Mouse (Mus musculus) heart, embryonic 14.5 days (tissue): ENCODE results near the gene Mast1. TPM values are rescaled to one million over a fixed set of nuclear protein-coding genes. Genes with fewer than 3 reads are reported as not detected.

Experiments used
- ATAC-seq: fragments of 200-750 bp; cut with Nextera tagmentation; 2 replicates; pipeline ENCODE4 v1.8.0; 2017; ENCODE audit warnings: low read depth, moderate TSS enrichment; ENCODE audit not compliant: insufficient number of reproducible peaks, insufficient read depth, low FRiP score
- H3K27ac ChIP-seq, 2 experiments: fragments of 200-500 bp in 1 of 2; fragments of 300-500 bp in 1 of 2; sonication (generic) in 1 of 2; replicated peaks in 1 of 2; 2 replicates each; pipeline ENCODE4 v1.5.1; 2012 to 2014; ENCODE audit warnings: low read depth in 2 of 2, low read length in 2 of 2, control low read depth in 1 of 2, mild to moderate bottlenecking in 1 of 2, mixed read lengths in 1 of 2; ENCODE audit not compliant: control insufficient read depth in 1 of 2, insufficient read depth in 1 of 2
- H3K27me3 ChIP-seq: fragments of 300-500 bp; sonication (generic); 2 replicates; pipeline ENCODE4 v1.6.1; 2014; ENCODE audit warnings: mild to moderate bottlenecking, low read length, control low read depth; ENCODE audit not compliant: control insufficient read depth, insufficient read depth
- H3K36me3 ChIP-seq: fragments of 300-500 bp; sonication (generic); 2 replicates; pipeline ENCODE4 v1.6.1; 2014; ENCODE audit warnings: mild to moderate bottlenecking, control low read depth, low read length, mixed read lengths; ENCODE audit not compliant: control insufficient read depth, insufficient read depth
- H3K4me1 ChIP-seq, 2 experiments: fragments of 200-500 bp in 1 of 2; fragments of 300-500 bp in 1 of 2; sonication (generic) in 1 of 2; 2 replicates each; pipeline ENCODE4 v1.6.1; 2012 to 2014; ENCODE audit warnings: low read length in 2 of 2, control low read depth in 1 of 2, mixed read lengths in 1 of 2; ENCODE audit not compliant: control insufficient read depth in 2 of 2, insufficient read depth in 2 of 2
- H3K4me2 ChIP-seq: fragments of 300-500 bp; sonication (generic); 2 replicates; pipeline ENCODE4 v1.6.1; 2014; ENCODE audit warnings: mild to moderate bottlenecking, low read length
- H3K4me3 ChIP-seq, 2 experiments: fragments of 200-500 bp in 1 of 2; fragments of 300-500 bp in 1 of 2; sonication (generic) in 1 of 2; 2 replicates each; pipeline ENCODE4 v1.5.1; 2012 to 2014; ENCODE audit warnings: low read length in 2 of 2, mild to moderate bottlenecking in 2 of 2, control low read depth in 1 of 2, low read depth in 1 of 2, moderate library complexity in 1 of 2; ENCODE audit not compliant: control insufficient read depth in 1 of 2, insufficient read depth in 1 of 2
- H3K9ac ChIP-seq: fragments of 300-500 bp; sonication (generic); 2 replicates; pipeline ENCODE4 v1.6.1; 2014; ENCODE audit warnings: mild to moderate bottlenecking, low read length
- H3K9me3 ChIP-seq: fragments of 300-500 bp; sonication (generic); 2 replicates; pipeline ENCODE4 v1.6.1; 2016; ENCODE audit warnings: low read length, control low read depth; ENCODE audit not compliant: control insufficient read depth
- WGBS: fragments of 180-500 bp; shearing (Covaris S2); extraction: QIAGEN DNeasy Blood & Tissue Kit; methylation state at CpG from one replicate; pipeline ENCODE4 v1.1.7; 2014; 5-methylcytosine and 5-hydroxymethylcytosine counted together
- polyA plus RNA-seq: library from polyadenylated mRNA; unstranded; fragments of >200 nt; fragmentation: Nextera tagmentation; extraction: Ambion mirVana; gene quantifications from 2 replicates; pipeline ENCODE4 v1.2.1, GENCODE M21; 2014

Mast1 gene
- polyA plus RNA-seq, 1 experiment from 2014 or later: 0.23 TPM

- no peaks in the 10 kb centered on the region for H3K9me3 ChIP-seq
- peaks cover 26 to 48% of the 10 kb centered on the region in 2 experiments for H3K4me1 ChIP-seq
- H3K9ac ChIP-seq: peak overlapping the region; percentile 83
- ATAC-seq: peak; percentile 81
- no peaks in the 10 kb centered on the region for H3K27me3 ChIP-seq
- WGBS: under 1% methylated on average over 56 of the region's 61 CpGs
- peak overlapping the region; percentile 63 to 89 for H3K27ac ChIP-seq
- H3K36me3 ChIP-seq: peaks cover 40% of the 10 kb centered on the region
- H3K4me3 ChIP-seq: peak overlapping the region; percentile 62 to 66
- peak overlapping the region; percentile 96 for H3K4me2 ChIP-seq
These were observed 39.0 kb upstream of the Mast1 start for GRCm38 (mm10) chr8:84976031-84976762.

DNA sequence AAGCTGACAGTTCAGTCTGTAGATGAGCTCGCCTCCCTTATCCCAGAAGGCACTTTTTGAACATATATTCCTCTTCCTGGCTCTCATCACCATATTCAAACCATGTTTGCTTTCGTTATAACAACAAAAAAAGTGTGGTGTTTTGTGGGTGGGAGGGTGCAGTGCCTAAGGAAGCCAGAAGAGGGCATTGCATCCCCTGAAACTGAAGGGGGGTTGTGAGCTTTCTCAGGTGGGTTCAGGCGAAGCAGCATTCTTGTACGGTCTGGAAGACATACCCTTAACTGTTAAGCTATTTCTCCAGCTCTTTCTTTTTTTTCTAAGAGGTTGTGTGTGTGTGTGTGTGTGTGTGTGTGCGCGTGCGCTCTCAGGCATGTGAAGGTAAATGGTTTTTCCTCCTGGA lies 38.3 kb upstream of the Mast1 start:
- H3K27me3 ChIP-seq: no peaks in the 10 kb centered on the region
- H3K4me2 ChIP-seq: peak overlapping the region; percentile 96
- peak overlapping the region; percentile 83; the same call in 1 of the 2 replicates for H3K9ac ChIP-seq
- H3K27ac ChIP-seq: peak overlapping the region; percentile 6 to 89; a peak in 3 of 4 replicates
- WGBS: 43% methylated on average over 7 of the region's 7 CpGs
- H3K4me3 ChIP-seq: peak overlapping the region in 1 of 2 experiments; percentile 62; a peak in 1 of 4 replicates
- no peak for ATAC-seq
- H3K4me1 ChIP-seq: peaks cover 27 to 48% of the 10 kb centered on the region in 2 experiments
- peaks cover 47% of the 10 kb centered on the region for H3K36me3 ChIP-seq
- no peaks in the 10 kb centered on the region for H3K9me3 ChIP-seq

- Histone ChIP-seq H3K27ac (no peak overlapping the region), H3K4me2 (no peak overlapping the region), H3K9ac (no peak overlapping the region; the same call in 1 of the 2 replicates), H3K36me3 (peaks cover 47% of the 10 kb centered on the region), H3K4me3 (no peak overlapping the region), H3K4me1 (peaks cover 25 to 44% of the 10 kb centered on the region in 2 experiments), H3K27me3 (no peaks in the 10 kb centered on the region), H3K9me3 (no peaks in the 10 kb centered on the region)
- WGBS: 79% methylated on average over 8 of the region's 8 CpGs
- ATAC-seq: no peak
These were observed 37.5 kb upstream of the Mast1 start for GRCm38 (mm10) chr8:84974543-84975142.

GRCm38 (mm10) chr8:84973803-84974542 lies 36.8 kb upstream of the Mast1 start:
- Histone ChIP-seq H3K4me2 (no peak overlapping the region), H3K4me1 (peaks cover 22 to 39% of the 10 kb centered on the region in 2 experiments), H3K36me3 (peaks cover 47% of the 10 kb centered on the region), H3K27me3 (no peaks in the 10 kb centered on the region), H3K4me3 (no peak overlapping the region), H3K27ac (no peak overlapping the region), H3K9ac (no peak overlapping the region), H3K9me3 (no peaks in the 10 kb centered on the region)
- 65% methylated on average over 4 of the region's 4 CpGs for WGBS
- ATAC-seq: no peak

- H3K27ac ChIP-seq: no peak overlapping the region
- H3K4me1 ChIP-seq: peaks cover 19 to 44% of the 10 kb centered on the region in 2 experiments
- no peak overlapping the region for H3K4me3 ChIP-seq
These were observed 35.9 kb upstream of the Mast1 start for GRCm38 (mm10) chr8:84973079-84973478.

GRCm38 (mm10) chr8:84970913-84971312 lies 33.8 kb upstream of the Mast1 start:
- H3K27ac ChIP-seq: no peak overlapping the region
- 33% methylated on average over 5 of the region's 5 CpGs for WGBS
- no peak for ATAC-seq
- peak overlapping the region; percentile 57 to 70 for H3K4me3 ChIP-seq
- H3K9ac ChIP-seq: peak overlapping the region; percentile 83
- no peaks in the 10 kb centered on the region for H3K27me3 ChIP-seq
- no peaks in the 10 kb centered on the region for H3K9me3 ChIP-seq
- H3K4me2 ChIP-seq: peak overlapping the region; percentile 82
- H3K36me3 ChIP-seq: peaks cover 47% of the 10 kb centered on the region
- H3K4me1 ChIP-seq: peaks cover 13 to 38% of the 10 kb centered on the region in 2 experiments

More at GRCm38 (mm10) chr8:84973079-84973478, 35.9 kb upstream of the Mast1 start:
- Histone ChIP-seq H3K9ac (no peak overlapping the region), H3K4me2 (no peak overlapping the region), H3K27me3 (no peaks in the 10 kb centered on the region), H3K36me3 (peaks cover 47% of the 10 kb centered on the region), H3K9me3 (no peaks in the 10 kb centered on the region)
- WGBS: 95% methylated on average over 1 of the region's 1 CpGs
- ATAC-seq: no peak

- Histone ChIP-seq H3K36me3 (peaks cover 47% of the 10 kb centered on the region), H3K27ac (peak overlapping the region; percentile 82 to 90), H3K4me1 (peaks cover 15 to 34% of the 10 kb centered on the region in 2 experiments), H3K4me3 (peak overlapping the region; percentile 57 to 70), H3K9ac (peak overlapping the region; percentile 83), H3K27me3 (no peaks in the 10 kb centered on the region), H3K9me3 (no peaks in the 10 kb centered on the region), H3K4me2 (peak overlapping the region; percentile 82)
- no peak for ATAC-seq
- 10% methylated on average over 21 of the region's 21 CpGs for WGBS
These were observed 33.1 kb upstream of the Mast1 start for GRCm38 (mm10) chr8:84970135-84970790.
